Mouse (Mus musculus) limb, embryonic 12.5 days (tissue): ENCODE data around the gene Tbc1d15. TPM values are rescaled to one million over a fixed set of nuclear protein-coding genes. Genes with fewer than 3 reads are reported as not detected.

Source experiments
- ATAC-seq: fragments of 200-750 bp; cut with Nextera tagmentation; 2 replicates; pipeline ENCODE4 v1.8.0; 2017; ENCODE audit warnings: low read depth, moderate TSS enrichment; ENCODE audit not compliant: insufficient number of reproducible peaks, insufficient read depth, low FRiP score, low TSS enrichment
- H3K27ac ChIP-seq: fragments of 300-500 bp; sonication (generic); 2 replicates; pipeline ENCODE4 v1.5.1; 2016; ENCODE audit warnings: mild to moderate bottlenecking, moderate library complexity
- H3K27me3 ChIP-seq: fragments of 300-500 bp; sonication (generic); 2 replicates; pipeline ENCODE4 v1.6.1; 2016; ENCODE audit warnings: mild to moderate bottlenecking, moderate library complexity
- H3K36me3 ChIP-seq: fragments of 300-500 bp; sonication (generic); 2 replicates; pipeline ENCODE4 v1.6.1; 2016; ENCODE audit warnings: mild to moderate bottlenecking, moderate library complexity
- H3K4me1 ChIP-seq: fragments of 300-500 bp; sonication (generic); replicated peaks from 2 replicates; pipeline ENCODE4 v1.6.1; 2016
- H3K4me2 ChIP-seq: fragments of 300-500 bp; sonication (generic); 2 replicates; pipeline ENCODE4 v1.6.1; 2016; ENCODE audit warnings: mild to moderate bottlenecking, moderate library complexity
- H3K4me3 ChIP-seq: fragments of 300-500 bp; sonication (generic); replicated peaks from 2 replicates; pipeline ENCODE4 v1.5.1; 2016; ENCODE audit warnings: mild to moderate bottlenecking
- H3K9ac ChIP-seq: fragments of 300-500 bp; sonication (generic); replicated peaks from 2 replicates; pipeline ENCODE4 v1.6.1; 2016; ENCODE audit warnings: mild to moderate bottlenecking, moderate library complexity
- H3K9me3 ChIP-seq: fragments of 300-500 bp; sonication (generic); 2 replicates; pipeline ENCODE4 v1.6.1; 2016; ENCODE audit warnings: mild to moderate bottlenecking, moderate library complexity
- whole genome bisulfite sequencing: fragments of 180-500 bp; shearing (Covaris S2); methylation state at CpG from one replicate; pipeline ENCODE4 v1.1.7; 2016; 5-methylcytosine and 5-hydroxymethylcytosine counted together
- polyA plus RNA-seq: library from polyadenylated mRNA; unstranded; fragments of >200 nt; fragmentation: Nextera tagmentation; extraction: Ambion mirVana; gene quantifications from 2 replicates; pipeline ENCODE4 v1.2.1, GENCODE M21; 2016

Gene Tbc1d15
- polyA plus RNA-seq, 1 experiment from 2014 or later: 60.8 TPM

DNA sequence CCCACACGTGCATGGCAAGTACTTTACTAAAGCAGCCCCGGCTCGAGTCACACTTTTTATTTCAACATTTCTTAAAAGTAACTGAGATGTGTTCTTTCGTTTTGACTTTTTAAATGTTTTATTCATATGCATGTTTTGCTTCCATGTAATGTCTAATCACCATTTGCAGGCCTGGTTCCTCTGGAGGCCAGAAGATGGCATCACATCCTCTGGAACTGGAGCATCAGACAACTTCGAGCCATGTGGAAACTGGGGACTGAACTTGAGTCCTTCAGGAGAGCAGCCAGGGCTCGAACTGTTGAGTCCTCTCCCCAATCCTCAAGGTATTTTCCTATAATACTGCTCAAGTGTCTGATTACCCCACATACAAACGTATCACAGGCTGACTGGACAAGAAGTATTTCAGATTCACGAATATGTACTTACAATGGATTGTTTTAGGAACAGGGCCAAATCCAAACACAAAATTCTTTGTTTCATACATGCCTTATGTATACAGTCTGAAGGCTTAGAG, 10.1 kb downstream of the Tbc1d15 start:
- 84% methylated on average over 8 of the region's 8 CpGs for WGBS
- Histone ChIP-seq H3K9ac (no peak overlapping the region), H3K4me3 (no peak overlapping the region), H3K4me1 (no peaks in the 10 kb centered on the region; the same call in 1 of the 2 replicates), H3K9me3 (no peaks in the 10 kb centered on the region), H3K27me3 (no peaks in the 10 kb centered on the region), H3K4me2 (no peak overlapping the region), H3K27ac (no peak overlapping the region), H3K36me3 (peaks cover 33% of the 10 kb centered on the region)
- no peak for ATAC-seq

DNA sequence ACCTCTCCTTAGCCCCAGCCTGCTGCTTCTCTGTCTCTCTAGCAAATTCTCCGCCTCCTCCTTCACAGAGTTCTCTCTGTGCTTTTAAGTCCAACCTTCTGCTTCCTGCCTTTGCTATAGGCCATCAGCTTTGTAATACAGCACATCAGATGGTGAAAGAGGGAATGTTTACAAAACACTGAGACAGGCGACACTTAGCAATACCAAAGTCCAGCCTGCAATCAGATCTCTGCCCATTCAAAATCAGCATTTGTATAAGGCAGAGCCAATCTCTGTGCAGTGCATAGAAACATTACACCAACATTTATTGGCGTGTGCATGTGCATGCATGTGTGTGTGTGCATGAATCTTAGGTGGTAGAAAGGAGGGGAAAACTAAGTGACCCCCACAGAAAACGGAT, 13.3 kb downstream of the Tbc1d15 start:
- no peak for ATAC-seq
- H3K4me2 ChIP-seq: no peak overlapping the region
- 93% methylated on average over 4 of the region's 4 CpGs for WGBS
- H3K9ac ChIP-seq: no peak overlapping the region
- no peaks in the 10 kb centered on the region for H3K27me3 ChIP-seq
- no peak overlapping the region for H3K27ac ChIP-seq
- H3K36me3 ChIP-seq: peaks cover 48% of the 10 kb centered on the region
- no peaks in the 10 kb centered on the region; the same call in 1 of the 2 replicates for H3K4me1 ChIP-seq
- no peak overlapping the region for H3K4me3 ChIP-seq
- no peaks in the 10 kb centered on the region for H3K9me3 ChIP-seq

DNA sequence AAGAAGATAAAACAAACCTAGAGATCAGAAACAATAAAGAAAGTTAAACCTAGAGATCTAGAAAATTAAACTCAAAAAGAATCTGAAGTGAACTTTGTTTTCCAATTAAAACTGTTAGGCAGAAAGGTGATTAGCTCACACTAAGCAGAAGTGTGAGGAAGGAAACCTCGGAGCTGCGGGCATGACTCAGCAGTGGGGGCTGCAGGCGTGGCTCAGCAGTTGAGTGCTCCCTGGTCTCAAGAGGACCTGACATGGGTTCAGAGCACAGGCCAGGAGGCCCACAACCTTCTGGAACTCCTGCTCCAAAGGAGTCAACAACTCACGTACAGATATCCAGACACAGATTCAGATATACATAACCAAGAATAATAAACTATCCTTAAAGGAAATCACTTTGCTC, 14.5 kb downstream of the Tbc1d15 start:
- Histone ChIP-seq H3K27me3 (no peaks in the 10 kb centered on the region), H3K4me1 (no peaks in the 10 kb centered on the region), H3K4me2 (no peak overlapping the region), H3K27ac (no peak overlapping the region), H3K9me3 (no peaks in the 10 kb centered on the region), H3K36me3 (peaks cover 57% of the 10 kb centered on the region), H3K9ac (no peak overlapping the region), H3K4me3 (no peak overlapping the region)
- 78% methylated on average over 4 of the region's 4 CpGs for WGBS
- ATAC-seq: no peak

DNA sequence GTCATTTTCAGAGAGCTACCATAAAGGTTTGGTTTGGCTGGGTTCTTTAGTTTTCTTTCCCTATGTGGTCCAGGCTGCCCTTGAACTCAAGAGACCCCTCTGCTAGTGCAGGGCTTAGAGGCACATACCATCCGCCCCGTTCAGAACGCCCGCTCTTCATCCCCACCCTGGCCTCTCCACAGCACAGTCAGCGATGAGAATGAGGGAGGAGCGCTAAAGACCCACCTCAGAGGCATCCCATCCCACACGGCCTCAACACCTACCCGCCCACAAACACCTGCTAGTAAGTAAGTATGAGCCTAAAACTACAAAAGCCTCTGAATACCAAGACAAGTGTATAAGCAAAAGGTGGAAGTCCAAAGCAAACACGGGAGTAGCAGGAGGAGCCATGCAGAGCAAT, 15.8 kb downstream of the Tbc1d15 start:
- Histone ChIP-seq H3K36me3 (peaks cover 62% of the 10 kb centered on the region), H3K9me3 (no peaks in the 10 kb centered on the region), H3K4me3 (no peak overlapping the region), H3K27ac (no peak overlapping the region), H3K27me3 (no peaks in the 10 kb centered on the region), H3K9ac (no peak overlapping the region), H3K4me1 (no peaks in the 10 kb centered on the region), H3K4me2 (no peak overlapping the region)
- WGBS: 92% methylated on average over 9 of the region's 9 CpGs
- ATAC-seq: no peak

DNA sequence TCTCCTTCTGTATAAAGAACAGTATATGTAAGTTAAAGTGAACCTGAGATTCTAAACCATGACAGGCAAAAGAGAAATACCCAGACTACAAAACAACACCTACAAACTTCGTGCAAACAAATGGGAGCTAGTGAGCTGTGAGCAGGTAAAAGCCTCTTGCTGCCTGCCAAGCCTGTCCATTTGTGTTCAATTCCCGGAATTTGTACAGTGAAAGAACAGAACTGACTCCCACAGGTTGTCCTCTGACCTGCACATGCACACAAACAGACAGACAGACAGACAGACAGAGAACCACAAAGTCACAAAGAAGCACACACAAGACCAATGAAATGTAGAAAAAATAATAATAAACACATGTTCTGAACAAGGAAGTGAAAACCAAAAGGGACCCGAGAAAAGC, 17.5 kb downstream of the Tbc1d15 start:
- Histone ChIP-seq H3K4me2 (no peak overlapping the region), H3K9ac (no peak overlapping the region), H3K27me3 (no peaks in the 10 kb centered on the region), H3K9me3 (no peaks in the 10 kb centered on the region), H3K27ac (no peak overlapping the region), H3K4me1 (no peaks in the 10 kb centered on the region), H3K36me3 (peaks cover 57% of the 10 kb centered on the region), H3K4me3 (no peak overlapping the region)
- ATAC-seq: no peak
- 83% methylated on average over 3 of the region's 3 CpGs for WGBS

DNA sequence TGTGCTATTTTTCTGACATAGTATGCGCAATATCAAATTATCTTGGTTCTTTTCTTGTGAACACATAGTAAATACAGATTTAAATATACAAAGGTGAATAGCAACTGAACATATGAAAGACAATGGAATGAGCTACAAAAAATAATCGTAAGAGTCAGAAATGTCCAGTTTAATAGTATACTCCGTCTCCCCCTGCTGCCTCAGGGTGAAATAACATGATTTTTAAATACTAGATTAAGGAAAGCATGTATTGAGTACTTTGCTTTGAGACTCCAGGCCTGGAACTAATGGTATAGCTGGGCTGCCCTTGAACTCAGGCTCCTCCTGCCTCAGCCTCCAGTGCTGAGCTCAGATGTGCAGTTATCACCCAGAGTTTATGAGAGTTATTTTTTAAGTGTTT, 18.8 kb downstream of the Tbc1d15 start:
- Histone ChIP-seq H3K4me1 (no peaks in the 10 kb centered on the region), H3K4me3 (no peak overlapping the region), H3K9me3 (no peaks in the 10 kb centered on the region), H3K27me3 (no peaks in the 10 kb centered on the region), H3K9ac (no peak overlapping the region), H3K36me3 (peaks cover 54% of the 10 kb centered on the region), H3K27ac (no peak overlapping the region), H3K4me2 (no peak overlapping the region)
- no peak for ATAC-seq
- WGBS: 90% methylated on average over 3 of the region's 3 CpGs

DNA sequence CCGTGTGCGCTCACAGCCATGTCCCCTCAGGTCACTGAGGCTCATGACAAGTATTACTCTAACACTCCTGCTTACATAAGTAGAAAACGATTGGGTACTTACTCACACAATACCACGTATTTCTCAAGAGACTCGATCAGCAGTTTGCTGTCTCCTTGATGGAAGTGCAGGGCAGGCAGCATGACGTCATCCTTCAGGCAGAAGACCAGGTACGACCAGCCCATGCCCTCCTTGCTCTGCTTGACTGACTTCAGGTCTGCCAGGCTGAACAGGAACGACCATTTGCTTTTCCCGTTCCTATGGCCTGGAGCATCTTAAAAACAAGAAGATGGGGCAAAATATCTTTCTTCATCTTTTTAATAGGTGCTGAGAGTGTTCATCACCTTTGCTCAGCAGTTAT, 22.2 kb downstream of the Tbc1d15 start:
- no peak overlapping the region for H3K27ac ChIP-seq
- no peak overlapping the region for H3K4me3 ChIP-seq
- no peak for ATAC-seq
- WGBS: 87% methylated on average over 9 of the region's 9 CpGs
- no peaks in the 10 kb centered on the region for H3K4me1 ChIP-seq
- H3K9me3 ChIP-seq: no peaks in the 10 kb centered on the region
- no peak overlapping the region for H3K4me2 ChIP-seq
- H3K9ac ChIP-seq: no peak overlapping the region
- H3K27me3 ChIP-seq: no peaks in the 10 kb centered on the region
- H3K36me3 ChIP-seq: peaks cover 54% of the 10 kb centered on the region

DNA sequence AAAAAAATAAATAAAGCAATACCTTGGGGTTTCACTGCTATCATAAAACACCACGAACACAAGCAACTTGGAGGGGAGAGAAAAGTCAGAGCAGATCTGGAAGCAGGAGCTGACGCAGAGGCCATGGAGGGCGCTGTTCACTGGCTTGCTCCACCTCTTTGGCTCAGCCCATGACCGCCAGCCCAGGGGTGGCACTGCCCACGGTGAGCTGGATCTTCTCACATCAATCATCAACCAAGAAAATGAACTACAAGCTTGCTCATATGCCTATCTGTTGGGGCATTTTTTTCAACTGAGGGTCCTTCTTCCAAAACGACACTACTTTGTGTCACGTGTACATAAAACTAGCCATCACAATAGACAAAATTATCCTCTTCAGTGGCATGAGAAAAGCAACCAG, 24.7 kb downstream of the Tbc1d15 start:
- WGBS: 88% methylated on average over 7 of the region's 7 CpGs
- ATAC-seq: no peak
- Histone ChIP-seq H3K4me2 (no peak overlapping the region), H3K4me3 (no peak overlapping the region), H3K36me3 (peaks cover 41% of the 10 kb centered on the region), H3K4me1 (no peaks in the 10 kb centered on the region), H3K27me3 (no peaks in the 10 kb centered on the region), H3K9ac (no peak overlapping the region), H3K9me3 (no peaks in the 10 kb centered on the region), H3K27ac (no peak overlapping the region)

DNA sequence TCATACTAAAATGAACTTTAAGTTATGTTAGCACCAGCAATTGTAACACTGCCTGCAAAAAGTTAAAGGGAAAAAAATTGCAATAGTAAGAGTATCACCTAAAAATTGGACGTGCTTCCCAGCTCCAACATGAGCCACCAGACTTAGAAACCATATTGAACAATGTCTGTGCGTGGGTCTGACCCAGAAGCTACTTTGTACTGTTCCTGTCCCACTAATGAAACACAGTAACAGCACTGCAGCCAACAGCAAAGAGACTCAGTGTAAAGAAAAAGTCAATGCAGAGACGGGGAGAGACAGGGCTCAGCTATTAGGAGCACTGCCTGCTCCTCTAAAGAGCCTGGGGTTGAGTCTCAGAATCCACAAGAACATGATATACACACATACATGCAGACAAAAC, 27.4 kb downstream of the Tbc1d15 start:
- Histone ChIP-seq H3K4me3 (no peak overlapping the region), H3K27me3 (no peaks in the 10 kb centered on the region), H3K9me3 (no peaks in the 10 kb centered on the region), H3K4me2 (no peak overlapping the region), H3K36me3 (peaks cover 44% of the 10 kb centered on the region), H3K27ac (no peak overlapping the region), H3K9ac (no peak overlapping the region), H3K4me1 (no peaks in the 10 kb centered on the region)
- no peak for ATAC-seq
- 88% methylated on average over 3 of the region's 3 CpGs for WGBS

DNA sequence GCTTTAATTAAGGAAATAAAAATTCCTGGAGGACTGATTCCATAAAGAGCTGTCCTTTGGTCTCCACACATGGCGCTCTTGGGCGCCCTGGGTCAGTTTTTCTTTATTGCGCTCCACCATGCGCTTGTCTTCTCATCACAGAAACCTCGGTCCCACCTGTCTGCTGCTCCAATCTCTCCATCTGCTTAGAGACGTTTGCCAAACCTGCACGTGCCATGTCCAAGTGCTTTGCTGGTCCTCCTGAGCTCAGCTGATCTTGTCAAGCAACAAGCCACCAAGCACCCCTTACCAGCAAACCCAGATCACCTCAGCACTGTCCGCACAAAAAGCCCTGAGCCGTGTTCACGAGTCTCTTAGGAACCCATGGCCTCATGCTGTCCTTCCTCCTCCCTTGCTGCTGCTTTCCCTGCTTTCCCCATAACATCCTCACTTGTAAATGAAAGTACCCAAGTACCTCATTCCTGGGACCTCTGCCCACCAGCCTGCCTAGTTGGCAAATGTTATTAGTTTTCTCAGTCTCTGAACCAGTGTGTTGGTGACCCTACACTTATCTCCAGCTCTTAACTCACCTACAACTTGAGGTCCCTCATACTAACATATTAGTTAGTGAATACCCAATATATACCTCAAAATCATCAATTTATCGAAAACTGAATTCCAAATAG, 38.2 kb downstream of the Tbc1d15 start:
- Histone ChIP-seq H3K27me3 (no peaks in the 10 kb centered on the region), H3K36me3 (peaks cover 67% of the 10 kb centered on the region), H3K4me1 (no peaks in the 10 kb centered on the region), H3K27ac (no peak overlapping the region), H3K4me2 (no peak overlapping the region), H3K9me3 (no peaks in the 10 kb centered on the region), H3K9ac (no peak overlapping the region), H3K4me3 (no peak overlapping the region)
- WGBS: 95% methylated on average over 11 of the region's 11 CpGs
- no peak for ATAC-seq

DNA sequence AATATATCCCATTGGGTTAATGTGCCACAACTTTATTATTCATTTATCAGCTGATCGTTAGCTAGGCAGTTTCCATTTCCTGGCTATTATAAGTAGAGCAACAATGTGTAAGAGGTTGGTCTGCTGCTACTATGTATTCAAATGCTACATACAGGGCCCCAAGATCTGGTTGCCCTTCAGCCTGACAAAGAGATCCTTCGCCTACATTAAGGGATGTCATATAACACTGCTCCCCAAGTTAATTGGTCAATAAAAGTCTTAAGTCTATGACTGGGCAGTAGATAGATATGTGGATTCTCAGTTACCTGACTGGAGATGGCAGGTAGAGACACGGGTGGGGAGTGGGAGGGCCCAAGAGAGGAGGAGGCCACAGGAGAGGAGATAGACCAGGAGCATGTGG, 45.4 kb downstream of the Tbc1d15 start:
- 91% methylated on average over 3 of the region's 3 CpGs for whole genome bisulfite sequencing

DNA sequence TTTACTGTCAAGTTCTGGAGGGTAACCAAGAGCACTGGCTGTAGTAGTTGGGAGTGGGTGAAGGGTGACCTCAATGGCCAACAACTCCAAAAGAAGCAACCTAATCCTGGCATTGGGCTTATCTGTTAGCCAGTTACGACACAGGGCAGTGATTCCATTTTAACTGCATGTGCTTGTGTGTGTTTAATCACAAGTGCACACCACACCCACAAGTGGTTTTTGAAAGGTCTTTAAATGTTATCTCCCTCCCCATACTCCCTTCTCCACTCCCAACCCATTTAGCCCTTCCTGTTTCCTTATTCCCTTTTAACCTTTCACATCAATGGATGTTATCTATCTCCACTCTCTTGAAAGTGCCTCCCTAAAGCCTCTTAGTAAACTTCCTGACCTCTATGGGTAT, 46.0 kb downstream of the Tbc1d15 start:
- Histone ChIP-seq H3K9ac (no peak overlapping the region), H3K4me3 (no peak overlapping the region), H3K27ac (no peak overlapping the region), H3K9me3 (no peaks in the 10 kb centered on the region), H3K4me1 (no peaks in the 10 kb centered on the region), H3K4me2 (no peak overlapping the region), H3K36me3 (peaks cover 70% of the 10 kb centered on the region), H3K27me3 (no peaks in the 10 kb centered on the region)
- WGBS: 88% methylated on average over 1 of the region's 1 CpGs
- no peak for ATAC-seq

More for the DNA sequence above, 45.4 kb downstream of the Tbc1d15 start:
- H3K27me3 ChIP-seq: no peaks in the 10 kb centered on the region
- no peak overlapping the region for H3K4me2 ChIP-seq
- no peak overlapping the region for H3K4me3 ChIP-seq
- peaks cover 70% of the 10 kb centered on the region for H3K36me3 ChIP-seq
- no peaks in the 10 kb centered on the region for H3K4me1 ChIP-seq
- no peaks in the 10 kb centered on the region for H3K9me3 ChIP-seq
- no peak overlapping the region for H3K9ac ChIP-seq
- ATAC-seq: no peak
- H3K27ac ChIP-seq: no peak overlapping the region
